Mouse (Mus musculus) embryonic fibroblast, embryonic 13.5 days (primary cell): ENCODE results near the gene Tppp3.

Experiments
- CTCF ChIP-seq: IDR thresholded peaks from 2 replicates; pipeline ENCODE4 v1.5.1; 2011; ENCODE audit warnings: mild to moderate bottlenecking, control low read depth, low read length, moderate library complexity, borderline replicate concordance; ENCODE audit not compliant: insufficient read depth
- POLR2A ChIP-seq: IDR thresholded peaks from 2 replicates; pipeline ENCODE4 v1.6.1; 2011; ENCODE audit warnings: low read depth, mild to moderate bottlenecking, control low read depth, low read length, moderate library complexity

DNA sequence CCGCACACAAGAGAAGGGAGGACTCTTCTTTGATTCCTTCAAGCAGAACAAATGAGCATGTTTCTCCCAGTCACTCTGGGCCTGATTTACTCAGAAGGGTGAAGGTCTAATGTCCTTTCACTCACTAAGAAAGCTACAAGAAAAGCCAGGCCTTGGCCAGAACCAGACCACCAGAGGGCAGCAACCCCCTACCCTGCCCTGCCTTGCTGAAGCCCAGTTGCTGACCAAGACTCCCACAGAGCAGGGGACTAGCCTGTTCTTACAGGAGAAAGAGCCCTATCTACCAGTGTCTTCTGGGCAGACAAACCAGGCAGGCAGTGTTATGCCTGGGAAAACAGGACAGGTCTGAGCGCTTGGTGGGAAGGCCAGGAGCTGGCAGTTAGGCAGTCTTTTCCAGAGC, 13.1 kb upstream of the Tppp3 start:
- no peak for TF ChIP-seq POLR2A
- peak; percentile 61; the same call in 1 of the 2 replicates for TF ChIP-seq CTCF
